Mouse (Mus musculus): ENCODE data around the gene Il3.

GRCm38 (mm10) chr11:54312603-54313002, 45.5 kb upstream of the Il3 start:
- TF ChIP-seq CTCF (IDR thresholded peaks at IDR 0.05; ENCODE audit: low read depth) (no peak), EP300 (IDR thresholded peaks at IDR 0.05; ENCODE audit: low read depth) (no peak)

Data from liver, embryonic 14.5 days (tissue).